Mouse (Mus musculus) testis, adult 2 months (tissue): ENCODE data around the gene Chrdl2. TPM values are rescaled to one million over a fixed set of nuclear protein-coding genes. Genes with fewer than 3 reads are reported as not detected.
A peak's percentile ranks its signal among the peaks of the same experiment; 100 is the strongest.

Source experiments
- H3K27ac ChIP-seq: fragments of 200-500 bp; 2 replicates; pipeline ENCODE4 v1.5.1; 2012; ENCODE audit warnings: low read depth, low read length; ENCODE audit not compliant: control insufficient read depth, insufficient read depth
- H3K27me3 ChIP-seq: fragments of 200-500 bp; 2 replicates; pipeline ENCODE4 v1.6.1; 2012; ENCODE audit warnings: mild to moderate bottlenecking, low read length, moderate library complexity; ENCODE audit not compliant: control insufficient read depth, insufficient read depth
- H3K36me3 ChIP-seq: fragments of 200-500 bp; 2 replicates; pipeline ENCODE4 v1.6.1; 2012; ENCODE audit warnings: mild to moderate bottlenecking, low read length; ENCODE audit not compliant: control insufficient read depth, insufficient read depth
- H3K4me1 ChIP-seq: fragments of 200-500 bp; 2 replicates; pipeline ENCODE4 v1.6.1; 2012; ENCODE audit warnings: low read length; ENCODE audit not compliant: control insufficient read depth, insufficient read depth
- H3K4me3 ChIP-seq: fragments of 200-500 bp; 2 replicates; pipeline ENCODE4 v1.5.1; 2012; ENCODE audit warnings: low read depth, mild to moderate bottlenecking, low read length, moderate library complexity, mixed read lengths; ENCODE audit not compliant: control insufficient read depth
- CTCF ChIP-seq: fragments of 200-500 bp; IDR thresholded peaks from 2 replicates; pipeline ENCODE4 v1.5.1; 2012; ENCODE audit warnings: low read depth, mild to moderate bottlenecking, inconsistent platforms, low read length, moderate library complexity; ENCODE audit not compliant: control insufficient read depth, insufficient read depth, insufficient replicate concordance
- POLR2A ChIP-seq: fragments of 200-500 bp; IDR thresholded peaks from 2 replicates; pipeline ENCODE4 v1.6.1; 2012; ENCODE audit warnings: low read depth, mild to moderate bottlenecking, inconsistent platforms, low read length, moderate library complexity; ENCODE audit not compliant: control insufficient read depth
- polyA plus RNA-seq: library from polyadenylated mRNA; depleted of rRNA; stranded (reverse); fragments of >200 nt; gene quantifications from 2 replicates; pipeline ENCODE4 v1.2.3, GENCODE M21; 2012

The Chrdl2 gene
- polyA plus RNA-seq, 1 experiment, result 0.38 TPM

GRCm38 (mm10) chr7:99990990-99991707 is 14.8 kb upstream of the Chrdl2 start:
- Histone ChIP-seq H3K4me1 (peaks cover 5% of the 10 kb centered on the region), H3K27me3 (no peaks in the 10 kb centered on the region), H3K4me3 (no peak overlapping the region), H3K27ac (no peak overlapping the region), H3K36me3 (no peaks in the 10 kb centered on the region)
- TF ChIP-seq POLR2A (no peak), CTCF (no peak)

GRCm38 (mm10) chr7:99993159-99993558 is 12.8 kb upstream of the Chrdl2 start:
- H3K4me3 ChIP-seq, result no peak overlapping the region
- H3K27me3 ChIP-seq, result no peaks in the 10 kb centered on the region
- TF ChIP-seq CTCF (no peak), POLR2A (no peak)
- no peaks in the 10 kb centered on the region for H3K36me3 ChIP-seq
- H3K27ac ChIP-seq, result no peak overlapping the region
- H3K4me1 ChIP-seq, result peaks cover 5% of the 10 kb centered on the region

GRCm38 (mm10) chr7:99995186-99995585 is 10.8 kb upstream of the Chrdl2 start:
- H3K4me3 ChIP-seq, result no peak overlapping the region
- TF ChIP-seq CTCF, result no peak
- TF ChIP-seq POLR2A, result no peak
- H3K27me3 ChIP-seq, result no peaks in the 10 kb centered on the region
- no peak overlapping the region for H3K27ac ChIP-seq
- H3K4me1 ChIP-seq, result peaks cover 3% of the 10 kb centered on the region
- H3K36me3 ChIP-seq, result no peaks in the 10 kb centered on the region

GRCm38 (mm10) chr7:99998668-99999067 is 7.3 kb upstream of the Chrdl2 start:
- no peaks in the 10 kb centered on the region for H3K36me3 ChIP-seq
- H3K27ac ChIP-seq, result no peak overlapping the region
- no peaks in the 10 kb centered on the region for H3K27me3 ChIP-seq
- H3K4me1 ChIP-seq, result no peaks in the 10 kb centered on the region
- no peak for TF ChIP-seq POLR2A
- no peak for TF ChIP-seq CTCF
- no peak overlapping the region for H3K4me3 ChIP-seq

GRCm38 (mm10) chr7:100003781-100004180 is 2.2 kb upstream of the Chrdl2 start:
- Histone ChIP-seq H3K4me3 (no peak overlapping the region), H3K27me3 (no peaks in the 10 kb centered on the region; the same call in 1 of the 2 replicates), H3K27ac (no peak overlapping the region), H3K36me3 (no peaks in the 10 kb centered on the region), H3K4me1 (no peaks in the 10 kb centered on the region; the same call in 1 of the 2 replicates)
- TF ChIP-seq CTCF (peak; percentile 18; the same call in 1 of the 2 replicates), POLR2A (no peak)

GRCm38 (mm10) chr7:100006411-100006810 is 439 bp downstream of the Chrdl2 start:
- TF ChIP-seq POLR2A (no peak), CTCF (no peak)
- no peak overlapping the region for H3K27ac ChIP-seq
- H3K36me3 ChIP-seq, result no peaks in the 10 kb centered on the region
- H3K4me3 ChIP-seq, result no peak overlapping the region; the same call in 1 of the 2 replicates
- no peaks in the 10 kb centered on the region; the same call in 1 of the 2 replicates for H3K27me3 ChIP-seq
- peaks cover 2% of the 10 kb centered on the region; the same call in 1 of the 2 replicates for H3K4me1 ChIP-seq

- Histone ChIP-seq H3K36me3 (no peaks in the 10 kb centered on the region), H3K4me1 (peaks cover 2% of the 10 kb centered on the region; the same call in 1 of the 2 replicates), H3K27ac (no peak overlapping the region), H3K27me3 (no peaks in the 10 kb centered on the region; the same call in 1 of the 2 replicates), H3K4me3 (no peak overlapping the region)
- TF ChIP-seq CTCF (no peak), POLR2A (no peak)
Observed at GRCm38 (mm10) chr7:100008765-100009164, 2.8 kb downstream of the Chrdl2 start.
